Mouse (Mus musculus) myocyte (in vitro differentiated cells): ENCODE data around the gene Olfr554. TPM values are rescaled to one million over a fixed set of nuclear protein-coding genes. Genes with fewer than 3 reads are reported as not detected.

Experiments
- H3K27me3 ChIP-seq: one replicate; pipeline ENCODE4 v1.6.1; 2011; ENCODE audit not compliant: control insufficient read depth, insufficient read depth, insufficient read length
- H3K36me3 ChIP-seq: one replicate; pipeline ENCODE4 v1.6.1; 2011; ENCODE audit not compliant: control insufficient read depth, insufficient read depth
- H3K4me2 ChIP-seq: one replicate; pipeline ENCODE4 v1.6.1; 2011; ENCODE audit warnings: low read depth, control low read depth
- H3K4me3 ChIP-seq: one replicate; pipeline ENCODE4 v1.5.1; 2011; ENCODE audit warnings: mild to moderate bottlenecking, control low read depth, moderate library complexity
- H3K79me2 ChIP-seq: one replicate; pipeline ENCODE4 v1.6.1; 2011; ENCODE audit not compliant: control insufficient read depth, insufficient read depth
- H3ac ChIP-seq: one replicate; pipeline ENCODE4 v1.6.1; 2011; ENCODE audit not compliant: control insufficient read depth, insufficient read length
- CEBPB ChIP-seq: IDR thresholded peaks from 2 replicates; pipeline ENCODE4 v1.6.1; 2011; ENCODE audit warnings: mild to moderate bottlenecking, moderate library complexity; ENCODE audit not compliant: poor library complexity, insufficient read depth, severe bottlenecking
- E2F4 ChIP-seq: IDR thresholded peaks from one replicate; pipeline ENCODE4 v1.6.1; 2011; ENCODE audit warnings: mild to moderate bottlenecking, control low read depth, moderate library complexity; ENCODE audit not compliant: insufficient read depth
- MAX ChIP-seq: IDR thresholded peaks from one replicate; pipeline ENCODE4 v1.6.1; 2011; ENCODE audit warnings: low read depth, mild to moderate bottlenecking, control low read depth
- MYOD1 ChIP-seq, 3 experiments: IDR thresholded peaks; one replicate each; pipeline ENCODE4 v1.6.1; 2011; ENCODE audit warnings: control low read depth in 2 of 3, low read depth in 2 of 3, mild to moderate bottlenecking in 2 of 3, moderate library complexity in 1 of 3; ENCODE audit not compliant: insufficient read length in 2 of 3, control insufficient read depth in 1 of 3
- MYOG ChIP-seq, 3 experiments: IDR thresholded peaks; one replicate each; pipeline ENCODE4 v1.6.1; 2011; ENCODE audit warnings: control low read depth in 2 of 3, low read depth in 2 of 3, mild to moderate bottlenecking in 2 of 3; ENCODE audit not compliant: insufficient read length in 2 of 3, control insufficient read depth in 1 of 3, insufficient read depth in 1 of 3
- POLR2A ChIP-seq: IDR thresholded peaks from one replicate; pipeline ENCODE4 v1.6.1; 2011; ENCODE audit warnings: low read depth, mild to moderate bottlenecking, control low read depth, moderate library complexity; ENCODE audit not compliant: insufficient read length
- POLR2AphosphoS2 ChIP-seq: IDR thresholded peaks from one replicate; pipeline ENCODE4 v1.6.1; 2011; ENCODE audit warnings: low read depth, control low read depth; ENCODE audit not compliant: insufficient read length
- REST ChIP-seq: IDR thresholded peaks from one replicate; pipeline ENCODE4 v1.6.1; 2011; ENCODE audit warnings: mild to moderate bottlenecking, control low read depth, moderate library complexity; ENCODE audit not compliant: insufficient read depth, insufficient read length
- SRF ChIP-seq: IDR thresholded peaks from one replicate; pipeline ENCODE4 v1.6.1; 2011; ENCODE audit warnings: low read depth; ENCODE audit not compliant: control insufficient read depth, insufficient read length
- TCF12 ChIP-seq: IDR thresholded peaks from one replicate; pipeline ENCODE4 v1.6.1; 2011; ENCODE audit warnings: mild to moderate bottlenecking, control low read depth; ENCODE audit not compliant: poor library complexity, insufficient read depth, severe bottlenecking
- TCF3 ChIP-seq: IDR thresholded peaks from one replicate; pipeline ENCODE4 v1.6.1; 2011; ENCODE audit warnings: low read depth, control low read depth; ENCODE audit not compliant: insufficient read length
- USF1 ChIP-seq: IDR thresholded peaks from one replicate; pipeline ENCODE4 v1.6.1; 2011; ENCODE audit warnings: low read depth, mild to moderate bottlenecking, control low read depth, moderate library complexity
- polyA plus RNA-seq: library from polyadenylated mRNA; unstranded; fragments of >200 nt; fragmentation: generic; extraction: Trizol; gene quantifications from one replicate; pipeline ENCODE4 v1.2.1, GENCODE M21; 2012; ENCODE audit warnings: missing spikeins

Olfr554 gene
- polyA plus RNA-seq, 1 experiment, result not detected

- Histone ChIP-seq H3K4me2 (no peak overlapping the region), H3K27me3 (no peaks in the 10 kb centered on the region), H3ac (no peak overlapping the region), H3K36me3 (no peaks in the 10 kb centered on the region), H3K79me2 (no peaks in the 10 kb centered on the region), H3K4me3 (no peak overlapping the region)
- TF ChIP-seq POLR2A (no peak), TCF3 (no peak), MYOD1 (IDR thresholded peaks at IDR 0.05; ENCODE audit: control insufficient read depth in 1 of 3, insufficient read length in 2 of 3, low read depth in 2 of 3) (no peak), SRF (no peak), POLR2AphosphoS2 (no peak), E2F4 (no peak), CEBPB (no peak)
These were observed 38.0 kb downstream of the Olfr554 start for GRCm38 (mm10) chr7:102676225-102676624.

GRCm38 (mm10) chr7:102681916-102682315 is 43.7 kb downstream of the Olfr554 start:
- Histone ChIP-seq H3ac (no peak overlapping the region), H3K4me3 (no peak overlapping the region), H3K79me2 (no peaks in the 10 kb centered on the region), H3K36me3 (no peaks in the 10 kb centered on the region), H3K27me3 (no peaks in the 10 kb centered on the region), H3K4me2 (no peak overlapping the region)
- TF ChIP-seq POLR2AphosphoS2 (no peak), MAX (no peak), REST (no peak), CEBPB (no peak), TCF12 (no peak), USF1 (no peak), MYOD1 (IDR thresholded peaks at IDR 0.05; ENCODE audit: control insufficient read depth in 1 of 3, insufficient read length in 2 of 3, low read depth in 2 of 3) (no peak), POLR2A (no peak), TCF3 (no peak), E2F4 (no peak), MYOG (IDR thresholded peaks at IDR 0.05; ENCODE audit: control insufficient read depth in 1 of 3, insufficient read depth in 1 of 3, insufficient read length in 2 of 3, low read depth in 2 of 3) (no peak)

DNA sequence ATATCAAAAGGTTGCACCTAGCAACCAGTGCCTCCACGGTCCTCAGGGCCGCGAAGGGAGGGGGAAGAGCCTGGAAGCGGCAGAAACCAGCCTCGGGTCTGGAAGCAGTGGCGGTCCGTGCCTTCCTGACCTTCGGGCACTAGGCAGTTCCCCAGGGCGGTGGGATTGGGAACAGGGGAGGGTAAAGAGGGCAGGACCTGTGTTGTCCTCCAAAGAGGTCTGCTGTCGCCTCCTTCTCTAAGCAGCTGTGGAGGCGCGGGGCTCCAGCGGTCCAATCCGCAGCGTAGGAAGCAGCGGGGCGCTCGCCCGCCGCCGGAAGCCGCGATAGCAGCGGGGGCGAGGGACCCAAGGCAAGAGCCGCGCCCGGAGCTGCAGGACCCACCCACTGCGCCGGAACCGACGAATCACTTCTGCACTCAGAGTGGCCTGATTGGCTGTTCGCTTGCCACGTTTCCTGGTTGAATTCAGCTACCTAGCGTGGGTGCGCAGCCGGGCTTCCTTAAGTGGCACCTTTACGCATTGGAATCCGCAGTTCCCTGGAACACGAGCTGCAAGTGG is 48.8 kb downstream of the Olfr554 start, which contains the start of gene Trim68:
Gene Trim68, minus strand, starts transcription at position 384 of the 558 bp plus-strand sequence.
- H3K4me3 ChIP-seq, result peak within 1 kb of the TSS; percentile 35
- no peaks in the 10 kb centered on the region for H3K36me3 ChIP-seq
- peak within 1 kb of the TSS; percentile 82 for H3K4me2 ChIP-seq
- no peaks in the 10 kb centered on the region for H3K79me2 ChIP-seq
- H3K27me3 ChIP-seq, result no peaks in the 10 kb centered on the region
- H3ac ChIP-seq, result no peak within 1 kb of the TSS
- TF ChIP-seq USF1 (peak; percentile 38), POLR2A (peak; percentile 66), MAX (no peak), MYOD1 (IDR thresholded peaks at IDR 0.05; ENCODE audit: control insufficient read depth in 1 of 3, insufficient read length in 2 of 3, low read depth in 2 of 3) (peak in 1 of 3 experiments; percentile 11), POLR2AphosphoS2 (peak; percentile 38)

Other genes starting within 250 kb of the Olfr554 start
- gene Rrm1, start 196.7 kb upstream of the Olfr554 start, polyA plus RNA-seq, result 32.2 TPM
- not detected for gene Olfr543, start 156.8 kb upstream of the Olfr554 start, polyA plus RNA-seq
- gene Olfr544, start 150.1 kb upstream of the Olfr554 start, polyA plus RNA-seq, result not detected
- not detected for gene Olfr545, start 138.9 kb upstream of the Olfr554 start, polyA plus RNA-seq
- not detected for gene Olfr547, start 103.7 kb upstream of the Olfr554 start, polyA plus RNA-seq
- gene Olfr548-ps1, start 97.5 kb upstream of the Olfr554 start, polyA plus RNA-seq, result not detected
- not detected for gene Olfr549, start 88.6 kb upstream of the Olfr554 start, polyA plus RNA-seq
- 0.43 TPM for gene Trim21, start 72.9 kb upstream of the Olfr554 start, polyA plus RNA-seq
- gene Olfr550, start 67.0 kb upstream of the Olfr554 start, polyA plus RNA-seq, result not detected
- not detected for gene Olfr551, start 46.5 kb upstream of the Olfr554 start, polyA plus RNA-seq
- gene Olfr552, start 40.7 kb upstream of the Olfr554 start, polyA plus RNA-seq, result not detected
- not detected for gene Olfr553, start 20.2 kb upstream of the Olfr554 start, polyA plus RNA-seq
- not detected for gene Olfr555, start 20.4 kb downstream of the Olfr554 start, polyA plus RNA-seq
- gene Olfr556, start 26.5 kb downstream of the Olfr554 start, polyA plus RNA-seq, result not detected
- gene Trim68, start 48.9 kb downstream of the Olfr554 start, polyA plus RNA-seq, result 3.2 TPM
- not detected for gene Olfr557, start 57.5 kb downstream of the Olfr554 start, polyA plus RNA-seq
- gene Olfr558, start 63.8 kb downstream of the Olfr554 start, polyA plus RNA-seq, result not detected
- gene Olfr33, start 80.6 kb downstream of the Olfr554 start, polyA plus RNA-seq, result not detected
- not detected for gene Olfr559, start 89.1 kb downstream of the Olfr554 start, polyA plus RNA-seq
- gene Olfr560, start 120.9 kb downstream of the Olfr554 start, polyA plus RNA-seq, result not detected
- gene Olfr78, start 121.0 kb downstream of the Olfr554 start, polyA plus RNA-seq, result not detected
- not detected for gene Olfr561, start 132.8 kb downstream of the Olfr554 start, polyA plus RNA-seq
- gene Olfr564, start 165.0 kb downstream of the Olfr554 start, polyA plus RNA-seq, result not detected
- not detected for gene Olfr566, start 220.3 kb downstream of the Olfr554 start, polyA plus RNA-seq
- gene Olfr568, start 238.7 kb downstream of the Olfr554 start, polyA plus RNA-seq, result not detected